Mouse (Mus musculus) small intestine, adult 2 months (tissue): ENCODE measurements around the gene Snhg11.

Experiments used
- CTCF ChIP-seq: fragments of 200-500 bp; IDR thresholded peaks from 2 replicates; pipeline ENCODE4 v1.5.1; 2012; ENCODE audit warnings: low read depth, mild to moderate bottlenecking, control low read depth, inconsistent platforms, low read length, moderate library complexity, mixed read lengths; ENCODE audit not compliant: insufficient replicate concordance, insufficient read length; ENCODE audit errors: extremely low read depth
- POLR2A ChIP-seq: fragments of 200-500 bp; IDR thresholded peaks from 2 replicates; pipeline ENCODE4 v1.6.1; 2012; ENCODE audit warnings: low read depth, mild to moderate bottlenecking, control low read depth, inconsistent platforms, low read length, moderate library complexity

DNA sequence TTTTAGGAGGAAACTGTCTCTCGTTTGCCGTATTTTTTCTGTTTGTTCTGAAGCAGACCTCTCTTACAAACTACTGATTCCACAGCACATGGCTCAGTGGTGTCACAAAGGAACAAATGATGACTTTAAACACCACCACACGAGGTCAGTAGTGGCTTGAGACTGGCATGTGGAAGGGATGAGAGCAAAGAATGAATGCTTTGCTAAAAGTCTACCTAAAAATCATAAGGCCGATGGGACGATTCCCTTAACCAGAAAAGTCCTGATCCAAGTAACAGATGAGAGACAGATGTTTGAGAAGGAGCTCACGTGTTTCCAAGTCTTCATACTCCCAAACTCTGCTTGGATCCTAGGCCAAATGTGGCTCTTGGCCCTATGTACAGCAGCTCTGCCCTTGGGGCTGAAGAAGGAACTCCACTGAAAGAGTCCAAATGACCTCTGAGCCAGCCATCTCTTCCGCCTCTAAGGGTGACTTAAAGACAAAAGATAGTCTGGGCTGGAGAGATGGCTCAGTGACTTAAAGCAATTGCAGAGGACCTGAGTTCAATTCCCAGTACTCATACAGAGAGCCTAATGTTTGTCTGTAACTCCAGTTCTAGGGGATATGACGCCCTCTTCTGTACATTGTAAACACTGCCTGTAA lies 13.6 kb upstream of the Snhg11 start:
- TF ChIP-seq CTCF (no peak), POLR2A (no peak)
